Mouse (Mus musculus): ENCODE data around the gene Zfp366.
A peak's percentile ranks its signal among the peaks of the same experiment; 100 is the strongest.

Gene Zfp366

DNA sequence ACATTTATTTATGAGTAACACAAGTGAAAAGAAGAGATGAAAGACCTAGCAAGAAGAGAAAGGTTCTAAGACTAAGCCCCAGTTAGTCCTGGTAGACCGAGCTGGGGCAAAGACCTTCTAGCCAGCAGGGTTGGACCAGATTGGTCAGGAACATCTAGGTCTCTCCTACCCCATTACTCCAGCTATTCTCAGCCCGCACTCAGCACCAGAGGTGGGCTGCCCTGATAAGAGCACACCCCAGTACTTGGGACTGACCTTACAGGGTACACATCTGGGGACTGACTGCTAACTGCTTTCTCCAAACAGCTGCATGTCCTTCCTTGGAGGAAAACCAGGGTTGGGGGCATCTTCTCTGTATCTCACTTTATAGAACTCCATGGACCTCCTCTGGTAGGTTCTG is 66.2 kb downstream of the Zfp366 start:
- DNase-seq (ENCODE audit: low spot score in 2 of 2): no peak

DNA sequence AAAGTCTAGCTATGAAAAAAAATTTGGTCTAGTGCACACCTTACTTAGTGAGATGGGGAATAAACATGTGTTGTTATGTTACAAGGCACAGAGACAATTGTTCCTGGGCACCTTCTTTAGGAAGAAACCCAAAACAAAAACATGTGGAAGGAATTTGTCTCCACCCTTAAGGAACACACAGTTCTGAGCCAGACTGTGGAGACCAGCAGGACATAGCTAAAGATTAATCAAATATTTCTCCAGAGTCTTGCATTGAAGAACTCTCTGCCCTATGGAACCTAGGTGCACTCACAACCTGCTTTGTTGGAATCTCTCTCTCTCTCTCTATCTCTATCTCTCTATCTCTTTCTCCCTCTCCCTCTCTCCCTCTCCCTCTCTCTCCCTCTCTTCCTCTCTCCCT is 69.6 kb downstream of the Zfp366 start:
- no peak for DNase-seq (ENCODE audit: low spot score in 2 of 2)

DNA sequence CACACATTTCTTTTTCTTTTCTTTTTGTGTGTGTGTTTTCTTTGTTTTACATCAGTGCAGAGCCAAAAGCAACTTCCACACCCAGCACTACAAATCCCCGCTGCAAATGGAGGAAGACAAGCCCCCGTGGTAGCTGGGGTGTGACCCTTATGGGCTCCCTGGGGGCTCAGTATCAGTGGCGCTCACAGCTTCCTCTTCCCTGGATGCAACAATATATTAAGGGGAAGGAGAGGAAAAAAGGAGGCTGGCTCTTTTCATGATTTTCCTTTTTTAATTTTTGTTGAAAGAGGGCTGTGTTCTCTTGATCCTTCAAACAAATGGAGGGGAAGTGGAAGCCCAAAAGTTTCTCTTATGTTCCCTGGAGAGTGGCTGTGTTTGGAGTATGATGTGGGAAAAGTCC is 70.2 kb downstream of the Zfp366 start:
- no peak for DNase-seq (ENCODE audit: low spot score in 2 of 2)

DNA sequence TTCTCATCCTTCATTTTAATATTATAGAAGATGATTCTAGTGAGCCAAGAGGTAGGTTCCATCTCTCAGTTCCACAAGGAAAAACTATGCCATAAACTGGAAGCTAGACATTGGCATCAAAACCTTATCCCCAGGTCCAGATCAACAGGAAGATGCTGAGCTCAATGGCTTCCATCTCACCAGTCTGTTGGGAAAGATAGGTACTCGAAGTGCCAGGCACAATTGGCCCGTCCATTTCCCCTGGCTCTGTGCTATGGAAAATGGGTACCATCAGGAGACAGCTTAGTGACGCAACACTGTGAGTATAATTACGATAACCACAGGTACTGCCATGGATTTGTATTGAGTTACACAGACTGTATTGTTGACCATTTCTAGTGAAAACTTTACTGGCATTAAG is 72.3 kb downstream of the Zfp366 start:
- no peak for DNase-seq (ENCODE audit: low spot score in 2 of 2)

DNA sequence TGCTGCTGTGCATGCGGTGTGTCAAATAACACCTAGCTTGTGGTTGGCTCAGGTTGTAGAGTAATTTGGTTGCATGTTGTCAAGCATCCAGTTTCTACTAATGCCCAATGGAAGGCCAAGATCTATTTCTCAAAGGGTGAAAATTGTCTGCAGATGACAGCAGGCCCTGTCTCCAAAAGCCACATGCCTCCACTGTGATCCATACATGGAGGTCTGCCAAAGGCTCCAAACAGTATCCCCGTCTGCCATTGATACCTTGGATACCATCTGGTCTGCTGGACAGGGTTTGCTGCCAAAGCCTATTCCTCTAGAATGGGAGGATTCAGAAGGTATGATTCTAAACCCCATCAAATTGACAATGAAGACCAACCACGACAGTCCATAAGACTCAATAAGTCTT is 74.1 kb downstream of the Zfp366 start:
- no peak for DNase-seq (ENCODE audit: low spot score in 2 of 2)

DNA sequence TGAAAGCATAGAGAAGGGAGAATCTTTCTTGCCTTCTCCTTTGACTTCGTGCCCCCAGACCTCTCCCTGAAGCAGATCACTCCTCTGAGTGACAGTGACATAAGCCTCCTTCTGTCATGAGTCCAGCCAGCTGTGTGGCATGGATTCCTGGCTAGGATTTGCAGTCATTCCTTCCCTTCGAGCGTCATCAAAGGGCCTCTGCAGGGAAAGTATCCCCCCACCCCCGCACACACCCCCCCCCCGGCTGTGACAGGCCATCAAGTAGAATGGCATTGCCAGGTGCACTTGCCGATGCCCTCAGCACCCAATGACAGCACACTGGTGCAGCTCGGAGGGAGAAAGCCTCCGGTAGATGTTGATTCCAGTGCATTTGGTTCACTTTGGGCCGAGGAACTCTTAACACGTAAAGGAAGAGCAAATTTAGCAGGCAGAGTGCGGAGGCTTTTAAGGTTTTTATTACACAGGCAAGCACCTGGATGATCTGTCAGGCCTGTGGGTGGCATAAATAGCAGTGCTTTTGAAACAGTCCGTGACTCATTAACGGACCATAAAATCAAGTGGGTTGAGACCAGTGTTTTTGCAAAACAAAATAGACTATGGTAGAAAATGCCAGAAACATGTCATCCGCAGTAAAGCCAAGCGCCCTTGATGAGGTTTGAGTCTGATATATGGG is 75.0 kb downstream of the Zfp366 start:
- DNase-seq (ENCODE audit: low spot score in 2 of 2): no peak

DNA sequence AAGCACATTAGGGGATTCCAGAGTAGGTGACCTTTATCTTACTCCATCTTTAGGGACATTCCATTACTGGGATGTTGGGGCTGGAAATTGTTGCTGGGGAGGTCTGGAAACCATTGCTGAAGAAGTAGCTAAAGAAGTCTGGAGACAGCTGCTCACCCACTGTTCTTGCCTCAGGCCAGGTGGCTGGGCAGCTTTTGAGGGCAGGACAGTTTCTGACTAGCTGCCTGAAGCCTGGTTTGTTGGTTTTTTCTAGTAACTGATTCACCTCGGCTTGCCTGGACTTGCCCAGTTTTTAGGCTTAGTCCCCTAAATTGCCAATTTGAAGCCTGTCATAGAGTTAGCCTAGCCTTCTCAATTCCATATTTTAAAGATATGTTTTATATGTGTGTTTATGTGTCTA is 77.8 kb downstream of the Zfp366 start:
- DNase-seq (ENCODE audit: low spot score in 2 of 2): no peak

DNA sequence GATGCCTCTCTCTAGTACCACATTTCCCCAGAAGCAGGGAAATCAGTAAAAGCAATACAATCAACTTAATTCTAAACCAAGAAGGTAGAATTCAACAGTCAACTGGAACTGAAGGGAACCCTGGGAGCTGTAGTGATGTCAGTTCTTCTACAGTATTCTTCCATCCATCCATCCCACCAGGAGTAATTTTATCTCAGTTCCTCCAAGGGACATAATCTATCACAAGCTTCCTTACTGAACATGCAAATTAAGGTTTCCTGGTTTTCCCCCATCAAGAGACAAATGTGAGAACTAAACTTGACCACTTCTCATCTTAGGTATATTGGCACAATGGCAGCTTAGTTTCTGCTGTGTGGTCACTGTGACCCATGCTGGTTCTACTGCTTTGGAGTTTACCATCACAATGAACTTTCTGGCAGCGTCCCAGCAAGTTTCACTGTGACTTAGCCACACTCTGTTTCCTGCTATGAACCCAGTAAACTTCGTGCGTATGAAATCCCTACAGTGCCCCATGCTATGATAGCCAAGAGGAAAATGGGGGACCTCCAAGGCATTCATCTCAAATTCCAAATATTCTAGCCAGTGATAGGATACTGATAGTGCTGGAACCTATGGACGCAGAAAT is 78.6 kb downstream of the Zfp366 start:
- no peak for DNase-seq (ENCODE audit: low spot score in 2 of 2)

DNA sequence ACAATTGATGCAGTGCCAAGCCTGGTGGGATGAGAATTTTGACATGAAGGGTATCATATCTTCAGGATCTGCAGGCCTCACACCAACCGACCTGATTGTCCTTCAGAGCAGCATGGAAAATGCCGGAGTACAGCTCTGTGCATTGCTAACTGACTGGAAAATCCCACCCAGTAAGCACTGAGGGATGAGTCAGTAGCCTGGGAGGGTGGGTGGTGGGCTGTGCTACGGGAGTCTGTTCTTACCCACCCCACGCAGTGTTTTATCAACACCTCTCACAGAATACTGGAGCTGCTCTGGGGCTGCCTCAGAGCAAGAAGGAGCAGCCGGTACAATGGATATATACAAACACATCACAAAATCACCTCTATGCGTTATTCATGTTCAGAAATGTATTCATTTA is 79.9 kb downstream of the Zfp366 start:
- DNase-seq (ENCODE audit: low spot score in 2 of 2): peak; percentile 24 to 40

DNA sequence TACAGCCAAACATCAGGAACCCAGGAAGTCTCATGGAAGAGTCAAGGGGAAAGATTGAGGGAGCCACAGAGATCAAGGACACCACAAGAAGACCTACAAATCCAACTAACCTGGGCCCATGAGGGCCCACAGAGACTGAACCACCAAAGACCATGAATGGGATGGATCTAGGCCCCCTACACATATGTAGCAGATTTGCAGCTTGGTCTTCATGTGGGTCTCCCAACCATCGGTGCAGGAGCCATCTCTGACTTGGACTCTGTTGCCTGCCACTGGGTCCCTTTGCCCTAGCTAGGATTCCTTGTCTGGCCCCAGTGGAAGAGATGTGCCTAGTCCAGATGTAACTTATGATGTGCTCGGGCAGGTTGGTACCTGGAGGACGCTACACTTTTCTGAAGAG is 87.4 kb downstream of the Zfp366 start:
- no peak for DNase-seq (ENCODE audit: low spot score in 2 of 2)

DNA sequence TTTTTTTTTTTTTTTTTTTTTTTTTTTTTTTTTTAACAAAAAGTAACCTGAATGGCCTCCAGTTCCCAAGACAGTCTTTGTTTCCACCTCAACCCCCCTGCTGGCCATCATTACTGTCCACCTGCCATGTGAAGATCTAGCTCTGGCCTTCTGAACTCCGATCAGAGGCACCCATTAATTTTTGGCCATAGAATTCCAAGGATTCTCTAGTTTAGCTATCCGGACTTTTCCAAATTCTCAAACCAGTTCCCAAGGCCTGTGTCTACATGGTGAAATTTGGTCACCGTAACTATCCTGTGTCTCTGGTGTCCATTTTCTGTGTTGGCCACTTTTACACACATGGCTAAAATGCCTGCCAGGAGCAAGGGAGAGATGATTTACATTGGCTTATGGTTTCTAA is 92.9 kb downstream of the Zfp366 start:
- no peak for DNase-seq (ENCODE audit: low spot score in 2 of 2)

DNA sequence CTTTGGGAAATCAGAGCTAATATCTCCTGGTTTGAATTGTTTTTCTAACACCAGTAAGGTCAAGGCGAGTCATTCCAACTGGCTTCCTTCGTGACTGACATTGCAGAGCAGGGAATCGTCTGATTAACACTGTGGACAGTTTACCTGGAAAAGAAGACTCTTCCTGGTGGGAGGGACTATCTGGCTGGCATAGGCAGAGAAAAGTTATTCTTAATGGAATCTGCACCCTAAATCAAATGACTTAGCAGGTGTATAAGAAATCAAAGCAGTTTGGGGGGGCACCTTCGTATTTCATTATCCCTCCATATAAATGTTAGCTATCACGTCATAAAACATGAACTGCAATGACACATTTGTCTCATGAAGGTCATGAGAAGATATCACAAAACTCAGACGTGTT is 93.9 kb downstream of the Zfp366 start:
- no peak for DNase-seq (ENCODE audit: low spot score in 2 of 2)

DNA sequence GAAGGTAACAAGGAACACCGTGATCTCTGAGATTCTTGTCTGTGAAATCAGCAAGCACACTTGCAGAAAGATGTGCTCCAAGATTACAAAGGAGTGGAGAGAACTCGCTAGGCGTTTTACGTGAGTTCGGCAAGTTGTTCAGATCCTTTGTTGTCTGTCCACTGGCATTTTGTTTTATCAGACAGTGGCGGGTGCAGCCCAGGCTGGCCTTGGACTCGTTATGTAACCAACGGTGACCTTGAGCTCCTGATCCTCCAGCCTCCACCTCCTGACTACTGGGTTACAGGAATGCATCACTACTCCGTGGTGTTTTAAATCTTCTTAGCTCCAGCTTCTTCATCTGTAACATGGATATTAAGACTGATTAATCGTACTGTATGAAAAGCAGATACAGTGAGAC is 94.7 kb downstream of the Zfp366 start:
- no peak for DNase-seq (ENCODE audit: low spot score in 2 of 2)

DNA sequence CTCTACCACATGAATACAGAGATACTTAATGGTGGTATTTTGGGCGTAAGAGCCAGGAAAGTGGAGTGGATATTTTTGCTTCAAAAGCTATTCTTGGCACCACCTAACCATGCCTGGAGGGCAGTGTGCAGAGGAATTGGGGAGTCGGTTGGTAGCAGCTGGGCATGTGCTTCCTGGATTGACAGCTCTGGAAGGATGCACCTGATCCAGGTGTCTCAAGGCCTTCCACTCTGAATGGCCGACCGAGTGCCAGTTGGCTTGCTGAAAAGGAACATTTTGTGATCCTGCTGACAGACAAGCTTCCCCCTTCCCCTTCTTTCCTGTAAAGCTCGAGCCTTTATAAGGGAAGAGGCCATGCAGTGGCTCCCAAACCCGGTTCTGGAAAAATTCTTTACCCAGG is 98.3 kb downstream of the Zfp366 start:
- no peak for DNase-seq (ENCODE audit: low spot score in 2 of 2)

DNA sequence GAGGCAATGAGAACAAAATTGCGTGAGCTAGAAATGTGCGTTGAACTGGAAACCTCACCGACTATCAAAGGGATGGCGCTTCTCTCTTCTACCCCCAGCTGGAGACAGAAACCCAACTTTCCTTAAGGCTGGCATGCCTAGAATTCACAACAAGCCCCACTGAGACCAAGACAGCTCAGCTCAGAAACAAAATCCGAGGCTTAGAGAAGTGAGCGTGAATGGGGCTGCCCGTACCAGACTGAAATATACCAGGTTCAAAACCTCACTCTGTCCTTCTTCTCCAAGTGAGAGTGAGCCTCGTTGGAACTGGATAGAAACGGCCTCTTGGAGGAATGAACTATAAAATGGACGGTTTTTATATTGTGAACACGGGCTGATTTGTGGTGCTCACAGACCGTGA is 99.3 kb downstream of the Zfp366 start:
- DNase-seq (ENCODE audit: low spot score in 2 of 2): no peak

DNA sequence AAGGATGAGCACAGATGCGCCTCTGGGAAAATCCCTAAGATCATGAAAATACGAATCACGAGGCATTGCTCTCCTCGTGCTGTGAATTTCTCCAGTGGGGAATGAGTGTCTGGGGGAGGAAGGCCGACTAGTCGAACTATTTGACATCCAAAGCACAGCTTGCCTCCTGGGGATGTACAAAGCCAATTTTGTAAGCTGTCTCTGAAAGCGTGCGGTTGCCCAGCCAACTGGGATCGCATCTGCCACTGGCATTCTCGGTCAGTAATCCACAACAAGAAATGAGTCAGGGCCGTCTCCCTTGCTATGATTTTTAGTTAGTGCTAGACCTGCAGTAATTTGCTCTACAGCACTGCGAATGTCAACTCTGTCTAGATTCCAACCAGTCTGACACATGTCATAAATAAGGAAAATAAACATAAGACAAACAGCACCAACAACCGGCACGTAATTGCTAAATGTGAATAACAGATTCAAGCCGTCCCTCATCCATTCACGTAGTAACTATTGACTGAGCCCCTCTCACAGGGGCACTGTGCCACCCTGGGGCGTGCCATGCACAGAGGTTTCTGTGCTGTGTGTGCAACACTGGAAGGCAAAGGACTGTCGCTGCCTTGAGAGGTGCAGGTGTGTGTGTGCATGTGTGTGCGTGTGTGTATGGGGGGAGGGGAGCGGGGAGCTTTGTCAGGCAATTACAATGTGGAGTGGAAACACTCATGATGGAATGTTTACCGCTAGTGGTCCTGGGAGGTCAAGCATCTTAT is 100.0 kb downstream of the Zfp366 start:
- peak; percentile 44 to 46 for DNase-seq (ENCODE audit: low spot score in 2 of 2)

DNA sequence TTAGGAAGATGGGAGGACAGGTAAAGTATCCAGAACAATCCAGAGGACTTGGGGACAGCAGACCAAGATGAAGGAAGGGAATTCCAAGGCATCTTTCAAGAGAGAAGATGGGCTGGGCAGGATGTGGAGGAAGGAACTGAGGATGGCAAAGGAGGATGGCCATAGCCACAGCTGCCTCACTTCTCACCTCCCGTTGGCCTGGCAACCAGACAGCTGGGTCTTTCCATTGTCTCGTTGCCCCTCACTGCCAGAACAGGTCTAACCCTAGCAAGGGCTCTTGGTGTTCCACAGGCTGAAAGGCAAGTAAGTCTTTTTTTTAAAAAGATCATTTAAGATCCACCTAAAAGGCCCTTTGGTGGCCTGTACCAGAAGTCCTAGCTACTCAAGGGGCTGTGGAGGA is 100.6 kb downstream of the Zfp366 start:
- no peak for DNase-seq (ENCODE audit: low spot score in 2 of 2)

DNA sequence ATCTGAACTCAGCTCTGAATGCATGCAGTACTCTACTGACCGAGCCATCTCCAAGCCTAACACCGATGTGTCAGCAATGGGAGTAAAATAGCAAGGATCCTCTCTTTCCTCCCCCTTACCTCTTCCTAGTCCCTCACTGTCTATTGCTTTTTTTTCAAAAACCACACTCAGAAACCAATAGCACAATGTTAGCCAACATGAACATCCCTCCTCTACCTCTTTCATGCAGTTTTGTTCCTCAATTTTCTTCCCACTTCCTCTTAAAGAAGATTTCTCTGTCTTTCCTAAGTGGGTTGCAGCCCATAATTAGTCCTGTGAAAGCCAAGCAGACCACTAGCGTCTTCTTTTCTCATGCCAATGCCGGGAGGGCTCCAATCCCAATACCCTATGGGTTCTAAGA is 102.6 kb downstream of the Zfp366 start:
- no peak for DNase-seq (ENCODE audit: low spot score in 2 of 2)

DNA sequence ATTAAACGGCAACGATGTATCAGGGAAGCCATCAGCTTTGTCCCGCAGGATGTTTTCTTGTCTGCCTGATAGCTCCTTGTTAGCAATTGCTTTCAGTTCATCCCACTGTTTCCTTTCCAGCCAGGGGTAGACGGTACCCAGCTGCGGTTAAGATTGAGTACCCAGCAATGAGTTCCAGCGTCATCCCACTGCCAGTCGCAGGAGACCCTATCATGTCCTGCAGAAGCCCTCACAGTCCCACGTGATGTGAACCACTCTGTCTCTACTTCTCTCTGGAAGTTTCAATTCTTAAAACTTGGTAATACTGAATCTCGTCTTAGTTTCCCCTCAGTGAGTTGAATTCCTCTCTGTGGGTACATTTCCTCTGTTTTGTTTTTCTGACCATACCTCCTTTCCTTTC is 103.2 kb downstream of the Zfp366 start:
- DNase-seq (ENCODE audit: low spot score in 2 of 2): no peak

DNA sequence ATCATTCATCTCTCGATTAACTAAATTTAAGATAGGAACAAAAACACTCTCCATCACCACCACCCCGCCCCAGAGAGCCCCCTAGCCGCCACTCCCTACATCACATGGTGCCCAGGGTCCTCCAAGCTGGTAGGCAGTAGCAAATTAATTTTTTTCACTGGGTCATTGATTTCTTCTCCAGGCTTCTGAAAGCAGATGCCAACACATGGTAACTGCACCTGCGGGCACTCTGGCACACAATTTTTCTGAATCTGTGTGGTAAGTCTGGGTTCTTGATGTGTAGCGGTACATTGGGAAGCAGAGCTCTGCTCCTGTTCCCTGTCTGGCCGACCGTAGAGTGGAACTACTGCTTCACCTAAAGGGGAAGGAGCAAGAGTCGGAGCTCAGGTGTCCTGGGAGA is 106.1 kb downstream of the Zfp366 start:
- DNase-seq (ENCODE audit: low spot score in 2 of 2): no peak

DNA sequence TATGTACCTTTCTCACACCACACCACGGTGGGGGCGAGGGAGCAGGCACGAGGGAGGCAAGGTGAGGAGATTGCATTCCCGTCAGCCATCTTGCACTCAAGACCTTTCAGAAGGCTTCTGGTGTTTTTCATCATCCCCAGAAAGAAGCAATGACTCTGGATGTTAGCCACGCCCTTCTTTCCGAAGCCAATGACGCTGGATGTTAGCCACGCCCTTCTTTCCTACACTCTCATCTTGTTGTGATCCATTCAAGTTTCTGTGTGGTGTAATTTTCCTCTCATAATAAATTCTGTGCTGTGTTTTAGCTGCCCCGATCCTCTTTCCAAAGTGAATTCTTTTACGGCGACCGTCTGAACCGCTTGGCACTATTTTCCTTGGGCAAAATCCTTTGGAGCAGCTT is 109.6 kb downstream of the Zfp366 start:
- DNase-seq (ENCODE audit: low spot score in 2 of 2): no peak

DNA sequence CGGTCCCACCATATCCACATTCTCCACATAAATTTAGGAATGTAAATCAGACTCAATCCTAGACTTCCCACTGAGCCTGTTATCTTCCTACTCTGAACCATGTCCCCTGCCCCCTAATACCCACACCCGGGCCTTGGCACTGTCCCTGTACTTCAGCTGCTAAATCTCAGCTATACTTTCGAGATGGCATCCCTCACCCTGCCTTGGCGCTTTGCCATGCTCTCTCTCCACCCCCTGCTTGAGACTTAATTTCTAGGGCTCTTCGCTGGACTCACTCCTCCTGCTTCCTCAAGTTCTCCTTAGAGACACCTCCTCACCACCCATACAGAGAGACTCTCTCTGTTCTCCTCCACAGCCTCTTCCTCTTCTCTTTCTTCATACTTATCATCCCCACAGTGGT is 115.3 kb downstream of the Zfp366 start:
- no peak for DNase-seq (ENCODE audit: low spot score in 2 of 2)

Measured in right cerebral cortex, postnatal 36 days (tissue).